Mouse (Mus musculus) myocyte (in vitro differentiated cells): ENCODE measurements around the gene Iqcn. TPM values are rescaled to one million over a fixed set of nuclear protein-coding genes. Genes with fewer than 3 reads are reported as not detected.

Source experiments
- H3K27me3 ChIP-seq: one replicate; pipeline ENCODE4 v1.6.1; 2011; ENCODE audit not compliant: control insufficient read depth, insufficient read depth, insufficient read length
- H3K36me3 ChIP-seq: one replicate; pipeline ENCODE4 v1.6.1; 2011; ENCODE audit not compliant: control insufficient read depth, insufficient read depth
- H3K4me2 ChIP-seq: one replicate; pipeline ENCODE4 v1.6.1; 2011; ENCODE audit warnings: low read depth, control low read depth
- H3K4me3 ChIP-seq: one replicate; pipeline ENCODE4 v1.5.1; 2011; ENCODE audit warnings: mild to moderate bottlenecking, control low read depth, moderate library complexity
- H3K79me2 ChIP-seq: one replicate; pipeline ENCODE4 v1.6.1; 2011; ENCODE audit not compliant: control insufficient read depth, insufficient read depth
- H3ac ChIP-seq: one replicate; pipeline ENCODE4 v1.6.1; 2011; ENCODE audit not compliant: control insufficient read depth, insufficient read length
- CEBPB ChIP-seq: IDR thresholded peaks from 2 replicates; pipeline ENCODE4 v1.6.1; 2011; ENCODE audit warnings: mild to moderate bottlenecking, moderate library complexity; ENCODE audit not compliant: poor library complexity, insufficient read depth, severe bottlenecking
- E2F4 ChIP-seq: IDR thresholded peaks from one replicate; pipeline ENCODE4 v1.6.1; 2011; ENCODE audit warnings: mild to moderate bottlenecking, control low read depth, moderate library complexity; ENCODE audit not compliant: insufficient read depth
- MAX ChIP-seq: IDR thresholded peaks from one replicate; pipeline ENCODE4 v1.6.1; 2011; ENCODE audit warnings: low read depth, mild to moderate bottlenecking, control low read depth
- MYOD1 ChIP-seq, 3 experiments: IDR thresholded peaks; one replicate each; pipeline ENCODE4 v1.6.1; 2011; ENCODE audit warnings: control low read depth in 2 of 3, low read depth in 2 of 3, mild to moderate bottlenecking in 2 of 3, moderate library complexity in 1 of 3; ENCODE audit not compliant: insufficient read length in 2 of 3, control insufficient read depth in 1 of 3
- MYOG ChIP-seq, 3 experiments: IDR thresholded peaks; one replicate each; pipeline ENCODE4 v1.6.1; 2011; ENCODE audit warnings: control low read depth in 2 of 3, low read depth in 2 of 3, mild to moderate bottlenecking in 2 of 3; ENCODE audit not compliant: insufficient read length in 2 of 3, control insufficient read depth in 1 of 3, insufficient read depth in 1 of 3
- POLR2A ChIP-seq: IDR thresholded peaks from one replicate; pipeline ENCODE4 v1.6.1; 2011; ENCODE audit warnings: low read depth, mild to moderate bottlenecking, control low read depth, moderate library complexity; ENCODE audit not compliant: insufficient read length
- POLR2AphosphoS2 ChIP-seq: IDR thresholded peaks from one replicate; pipeline ENCODE4 v1.6.1; 2011; ENCODE audit warnings: low read depth, control low read depth; ENCODE audit not compliant: insufficient read length
- REST ChIP-seq: IDR thresholded peaks from one replicate; pipeline ENCODE4 v1.6.1; 2011; ENCODE audit warnings: mild to moderate bottlenecking, control low read depth, moderate library complexity; ENCODE audit not compliant: insufficient read depth, insufficient read length
- SRF ChIP-seq: IDR thresholded peaks from one replicate; pipeline ENCODE4 v1.6.1; 2011; ENCODE audit warnings: low read depth; ENCODE audit not compliant: control insufficient read depth, insufficient read length
- TCF3 ChIP-seq: IDR thresholded peaks from one replicate; pipeline ENCODE4 v1.6.1; 2011; ENCODE audit warnings: low read depth, control low read depth; ENCODE audit not compliant: insufficient read length
- USF1 ChIP-seq: IDR thresholded peaks from one replicate; pipeline ENCODE4 v1.6.1; 2011; ENCODE audit warnings: low read depth, mild to moderate bottlenecking, control low read depth, moderate library complexity
- polyA plus RNA-seq: library from polyadenylated mRNA; unstranded; fragments of >200 nt; fragmentation: generic; extraction: Trizol; gene quantifications from one replicate; pipeline ENCODE4 v1.2.1, GENCODE M21; 2012; ENCODE audit warnings: missing spikeins

Iqcn gene
- polyA plus RNA-seq, 1 experiment, result 0.02 TPM

DNA sequence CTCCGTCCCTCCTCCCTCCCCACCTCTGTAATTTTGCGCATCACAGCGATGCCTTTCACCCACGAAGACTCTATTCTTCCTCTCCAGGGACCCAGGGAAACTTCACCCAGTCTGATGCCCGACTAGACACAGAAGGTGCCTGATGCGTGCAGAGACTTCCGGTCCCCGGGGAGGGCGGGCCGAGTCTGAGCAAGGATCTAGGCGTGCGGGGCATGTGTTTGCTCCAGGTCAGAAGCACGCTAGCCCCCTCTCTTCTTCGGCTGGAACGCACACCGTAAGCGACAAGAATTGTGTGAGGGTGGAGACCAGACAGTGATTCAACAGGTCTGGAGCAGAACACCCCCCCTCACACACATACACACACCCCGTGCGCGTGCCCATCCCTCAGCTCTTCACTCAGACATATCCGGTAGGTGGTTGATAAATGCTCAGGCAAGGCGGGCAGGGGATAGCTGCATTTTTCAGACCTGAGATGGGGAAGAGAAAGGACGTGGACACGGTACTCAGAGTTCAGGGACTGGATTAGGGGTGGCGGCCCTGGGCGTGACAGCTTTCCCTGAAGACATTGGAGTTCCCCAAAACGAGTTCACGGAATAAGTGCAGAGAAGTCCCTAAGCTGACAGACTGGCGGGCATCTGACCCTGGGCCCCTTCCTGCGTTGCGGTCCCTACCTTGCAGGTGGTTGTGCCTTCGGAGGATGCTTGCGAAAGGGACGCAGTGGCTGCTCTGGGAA is 62.7 kb downstream of the Iqcn start:
- peak overlapping the region; percentile 99 for H3K4me2 ChIP-seq
- H3K27me3 ChIP-seq, result no peaks in the 10 kb centered on the region
- H3K79me2 ChIP-seq, result no peaks in the 10 kb centered on the region
- no peak for TF ChIP-seq POLR2A
- TF ChIP-seq CEBPB, result no peak
- TF ChIP-seq REST, result no peak
- no peak for TF ChIP-seq USF1
- TF ChIP-seq TCF3, result no peak
- TF ChIP-seq SRF, result no peak
- TF ChIP-seq E2F4, result no peak
- TF ChIP-seq MAX, result no peak
- TF ChIP-seq MYOG (IDR thresholded peaks at IDR 0.05; ENCODE audit: control insufficient read depth in 1 of 3, insufficient read depth in 1 of 3, insufficient read length in 2 of 3, low read depth in 2 of 3), result no peak
- H3K36me3 ChIP-seq, result peaks cover 6% of the 10 kb centered on the region
- peak overlapping the region; percentile 43 for H3K4me3 ChIP-seq
- H3ac ChIP-seq, result peak overlapping the region; percentile 14

DNA sequence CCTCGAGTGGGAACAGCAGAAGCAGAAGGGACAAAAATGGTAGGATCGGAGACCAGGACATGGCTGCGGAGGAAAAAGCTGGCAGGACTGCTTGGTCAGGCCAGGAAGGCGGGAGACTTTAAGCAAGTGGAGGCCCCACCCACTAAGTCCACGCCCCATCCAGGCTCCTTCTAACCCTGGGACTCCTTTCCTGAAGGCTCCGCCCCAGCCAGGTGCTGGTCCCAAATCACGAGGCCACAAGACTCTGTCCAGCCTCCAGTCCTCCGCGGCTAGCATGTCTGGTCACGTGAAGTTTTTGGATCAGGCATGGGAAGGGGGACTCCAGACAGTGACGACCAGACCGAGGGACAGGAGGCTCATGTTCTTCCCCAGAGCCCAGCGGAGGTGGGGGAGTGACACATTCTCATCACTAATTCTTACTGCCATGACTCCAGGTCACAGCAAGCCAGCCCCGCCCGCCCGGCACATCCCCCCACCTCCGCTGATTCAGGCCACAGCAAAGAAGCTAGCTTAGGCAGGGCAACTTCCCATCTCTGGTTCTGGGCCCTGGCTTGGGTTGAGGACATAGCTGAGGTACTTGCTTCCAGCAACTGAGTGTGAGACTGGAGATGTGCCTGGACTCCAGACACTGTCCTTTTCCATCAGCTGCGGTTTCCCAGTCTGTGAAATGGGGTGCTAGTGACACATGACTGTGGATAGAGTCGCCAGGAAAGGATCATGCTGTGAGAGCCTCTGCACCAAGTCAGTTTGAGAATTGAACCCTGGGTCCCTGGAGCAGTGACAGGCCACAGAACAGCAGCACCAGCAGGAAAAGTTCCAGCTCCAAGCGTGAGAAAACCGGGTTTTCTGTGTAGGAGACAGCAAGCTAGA is 63.5 kb downstream of the Iqcn start:
- Histone ChIP-seq H3K36me3 (peaks cover 6% of the 10 kb centered on the region), H3K79me2 (no peaks in the 10 kb centered on the region), H3K27me3 (no peaks in the 10 kb centered on the region), H3K4me3 (peak overlapping the region; percentile 43), H3ac (peak overlapping the region; percentile 14), H3K4me2 (peak overlapping the region; percentile 99)
- peak; percentile 77 for TF ChIP-seq USF1
- peak in 1 of 3 experiments; percentile 25 for TF ChIP-seq MYOD1 (IDR thresholded peaks at IDR 0.05; ENCODE audit: control insufficient read depth in 1 of 3, insufficient read length in 2 of 3, low read depth in 2 of 3)
- no peak for TF ChIP-seq SRF
- peak; percentile 90 for TF ChIP-seq POLR2AphosphoS2
- no peak for TF ChIP-seq E2F4
- TF ChIP-seq POLR2A, result peak; percentile 79

Other genes starting within 250 kb of the Iqcn start
- 32.5 TPM for gene Klhl26, start 226.5 kb upstream of the Iqcn start, polyA plus RNA-seq
- 0.04 TPM for gene Tmem59l, start 216.1 kb upstream of the Iqcn start, polyA plus RNA-seq
- 99.1 TPM for gene Crlf1, start 210.3 kb upstream of the Iqcn start, polyA plus RNA-seq
- 259 TPM for gene Rex1bd, start 196.7 kb upstream of the Iqcn start, polyA plus RNA-seq
- gene Uba52, start 192.7 kb upstream of the Iqcn start, polyA plus RNA-seq, result 2,253 TPM
- gene Fkbp8, start 175.7 kb upstream of the Iqcn start, polyA plus RNA-seq, result 329 TPM
- gene Kxd1, start 175.5 kb upstream of the Iqcn start, polyA plus RNA-seq, result 73.8 TPM
- 12.7 TPM for gene Ell, start 164.0 kb upstream of the Iqcn start, polyA plus RNA-seq
- 40.4 TPM for gene Isyna1, start 109.1 kb upstream of the Iqcn start, polyA plus RNA-seq
- 133 TPM for gene Ssbp4, start 94.6 kb upstream of the Iqcn start, polyA plus RNA-seq
- gene Lrrc25, start 87.3 kb upstream of the Iqcn start, polyA plus RNA-seq, result not detected
- 54.1 TPM for gene Gdf15, start 71.0 kb upstream of the Iqcn start, polyA plus RNA-seq
- gene Pgpep1, start 43.1 kb upstream of the Iqcn start, polyA plus RNA-seq, result 38.5 TPM
- gene Lsm4, start 30.2 kb upstream of the Iqcn start, polyA plus RNA-seq, result 178 TPM
- 246 TPM for gene Jund, start 4.5 kb upstream of the Iqcn start, polyA plus RNA-seq
- 0.23 TPM for gene Gm3336, start 15.1 kb downstream of the Iqcn start, polyA plus RNA-seq
- gene Pde4c, start 20.3 kb downstream of the Iqcn start, polyA plus RNA-seq, result 0.10 TPM
- 34.9 TPM for gene Rab3a, start 51.2 kb downstream of the Iqcn start, polyA plus RNA-seq
- 73.0 TPM for gene Mpv17l2, start 57.5 kb downstream of the Iqcn start, polyA plus RNA-seq
- gene Pik3r2, start 73.3 kb downstream of the Iqcn start, polyA plus RNA-seq, result 130 TPM
- 31.7 TPM for gene Mast3, start 101.6 kb downstream of the Iqcn start, polyA plus RNA-seq
- 6.5 TPM for gene Il12rb1, start 105.0 kb downstream of the Iqcn start, polyA plus RNA-seq
- gene Arrdc2, start 136.3 kb downstream of the Iqcn start, polyA plus RNA-seq, result 5.8 TPM
- 11.9 TPM for gene Kcnn1, start 159.8 kb downstream of the Iqcn start, polyA plus RNA-seq
- gene Ccdc124, start 170.5 kb downstream of the Iqcn start, polyA plus RNA-seq, result 141 TPM
- 3.0 TPM for gene Slc5a5, start 189.3 kb downstream of the Iqcn start, polyA plus RNA-seq
- gene Rpl18a, start 194.0 kb downstream of the Iqcn start, polyA plus RNA-seq, result 5,695 TPM
- gene Map1s, start 202.5 kb downstream of the Iqcn start, polyA plus RNA-seq, result 62.0 TPM